Mouse (Mus musculus) brain, adult 2 months (tissue): Measurements from ENCODE around the gene Shc4.

Source experiments
- DNase-seq: peaks from one replicate; pipeline ENCODE4 v3.0.0; 2011; ENCODE audit warnings: low read depth, low spot score

Shc4 gene

DNA sequence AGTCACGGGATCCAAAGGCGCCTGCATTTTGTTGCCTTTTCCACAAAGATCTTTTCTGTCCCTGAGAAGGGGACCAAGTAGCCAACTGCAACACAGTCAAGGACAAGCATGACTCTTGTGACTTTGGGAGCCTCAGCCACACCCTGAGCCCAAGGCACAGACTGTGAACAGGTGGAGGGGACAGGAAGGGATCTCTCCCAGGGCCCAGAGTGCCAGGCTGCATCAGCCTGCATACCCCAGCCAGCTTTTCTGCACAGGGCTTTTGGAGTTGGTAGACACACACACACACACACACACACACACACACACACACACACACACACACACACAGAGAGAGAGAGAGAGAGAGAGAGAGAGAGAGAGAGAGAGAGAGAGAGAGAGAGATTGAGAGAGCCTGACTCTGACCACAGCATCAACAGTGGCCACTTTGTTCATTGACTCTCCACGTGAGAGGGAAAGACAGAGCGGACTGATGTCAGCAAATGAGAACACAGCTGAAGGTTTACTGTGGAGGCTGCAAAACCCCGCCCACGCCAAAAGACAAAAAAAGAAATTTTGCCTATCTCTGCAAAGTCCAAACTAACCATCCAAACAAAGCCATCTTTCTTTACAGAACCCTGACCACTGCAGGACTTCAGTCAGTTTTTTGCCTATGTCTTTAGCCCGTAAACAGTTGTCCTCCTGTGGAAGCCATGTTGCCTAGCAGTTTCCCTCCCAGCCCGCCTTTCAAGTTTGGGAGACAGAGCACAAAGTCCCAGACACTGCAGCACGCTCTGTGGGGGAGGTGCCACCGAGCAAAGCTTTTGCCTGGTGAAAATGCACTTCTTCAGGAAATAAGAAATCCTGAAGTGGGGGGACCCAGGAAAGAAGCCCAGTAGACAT lies 39.1 kb downstream of the Shc4 start:
- DNase-seq: peak; percentile 92

DNA sequence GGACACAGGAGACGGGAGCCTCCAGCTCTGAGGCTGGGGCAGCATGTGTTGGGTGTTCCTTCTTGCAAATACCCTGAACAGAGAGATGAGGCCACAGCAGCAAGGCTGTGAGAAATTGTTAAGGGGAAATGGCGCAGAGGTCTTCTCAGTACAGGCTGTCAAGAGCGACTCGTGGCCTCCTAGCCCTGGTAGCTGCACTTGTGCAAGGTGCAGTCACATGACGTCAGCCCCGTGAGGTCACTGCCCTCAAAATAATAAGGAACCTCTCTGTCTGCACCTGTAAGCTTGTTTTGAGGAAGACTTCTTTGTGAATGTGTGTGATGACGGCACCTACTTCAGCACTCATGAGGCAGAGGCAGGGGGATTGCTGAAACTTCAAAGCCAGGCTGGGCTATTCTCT lies 40.1 kb downstream of the Shc4 start:
- DNase-seq: peak; percentile 49

DNA sequence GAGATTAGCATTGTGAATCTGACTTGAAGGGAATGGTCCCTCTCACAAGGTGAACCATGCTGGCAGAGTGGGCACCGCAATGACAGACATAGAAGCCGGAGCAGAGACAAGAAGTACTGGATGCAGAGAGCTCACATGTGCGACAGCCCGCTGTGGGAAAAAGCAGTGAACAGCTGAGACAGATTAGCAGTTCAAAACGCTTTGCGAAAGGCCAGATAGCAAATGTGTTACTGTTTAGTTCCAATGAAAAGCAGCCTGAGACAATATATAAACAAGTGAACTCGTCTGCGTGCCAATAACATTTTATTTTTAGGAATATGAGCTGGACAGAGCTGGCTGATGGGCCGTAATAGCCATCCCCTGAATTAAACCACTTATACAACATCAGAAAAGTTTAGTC lies 42.1 kb downstream of the Shc4 start:
- DNase-seq: no peak

DNA sequence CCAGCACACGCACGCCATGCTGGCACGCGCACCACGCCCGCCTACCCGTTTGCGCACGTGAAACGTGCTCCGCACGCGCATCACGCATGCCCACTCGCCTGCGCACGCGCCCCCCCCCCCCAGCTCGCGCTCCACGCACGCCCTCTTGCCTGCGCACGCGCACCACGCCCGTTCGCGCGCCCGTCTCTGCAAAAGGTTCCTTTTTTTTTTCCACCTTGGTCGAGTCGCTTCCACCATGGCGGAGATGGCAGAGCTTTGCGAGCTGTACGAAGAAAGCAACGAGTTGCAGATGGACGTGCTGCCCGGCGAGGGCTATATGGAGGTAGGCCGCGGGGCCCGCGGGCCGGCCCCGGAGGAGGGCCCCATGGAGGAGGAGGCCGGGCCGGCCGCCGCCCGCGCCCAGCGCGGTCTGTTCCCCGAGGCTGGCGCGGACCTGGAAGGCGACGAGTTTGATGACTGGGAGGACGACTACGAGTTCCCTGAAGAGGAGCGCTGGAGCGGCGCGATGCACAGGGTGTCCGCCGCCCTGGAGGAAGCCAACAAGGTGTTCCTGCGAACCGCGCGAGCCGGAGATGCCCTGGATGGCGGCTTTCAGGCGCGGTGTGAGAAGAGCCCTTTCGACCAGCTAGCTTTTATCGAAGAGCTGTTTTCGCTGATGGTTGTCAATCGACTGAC lies 50.9 kb downstream of the Shc4 start, which contains the start of gene Eid1:
Gene Eid1 (plus strand): TSS at position 139 of the 675 bp plus-strand sequence.
- peak; percentile 97 for DNase-seq

DNA sequence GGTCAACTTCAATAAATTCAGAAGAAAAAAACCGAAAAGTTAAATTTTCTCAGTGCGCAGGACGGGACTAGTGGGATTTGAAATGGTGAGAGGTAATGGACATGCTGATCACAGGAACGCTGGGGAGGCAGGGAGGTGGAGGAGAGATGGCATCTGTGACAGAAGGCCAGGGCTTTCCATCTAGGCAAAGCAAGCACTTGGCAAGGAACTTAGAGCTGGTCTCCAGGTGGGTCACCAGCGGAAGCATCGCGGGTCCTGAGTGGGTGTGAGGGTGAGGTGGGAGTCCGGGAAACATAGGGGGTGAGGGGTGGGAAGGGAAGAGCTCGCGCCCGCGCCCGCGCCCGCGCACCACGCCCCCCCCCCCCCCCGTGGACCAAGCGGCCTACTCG lies 51.4 kb downstream of the Shc4 start:
- no peak for DNase-seq

DNA sequence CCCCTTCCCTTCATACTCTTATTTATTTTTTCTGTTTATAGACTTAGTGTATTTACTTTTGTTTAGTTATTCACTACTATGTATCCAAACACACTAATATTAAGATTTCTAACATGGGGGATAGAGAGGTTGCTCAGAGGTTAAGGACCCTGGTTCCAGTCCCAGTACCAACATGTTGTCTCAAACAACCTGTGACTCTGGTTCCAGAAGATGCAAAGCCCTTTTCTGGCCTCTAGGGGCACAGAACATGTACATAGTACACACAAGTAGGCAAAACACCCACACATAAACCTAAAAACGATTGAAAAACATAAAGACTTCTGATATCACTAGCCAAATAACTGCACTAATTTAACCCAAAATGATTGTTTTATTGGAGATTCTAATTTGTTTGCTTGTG lies 53.1 kb downstream of the Shc4 start:
- no peak for DNase-seq

DNA sequence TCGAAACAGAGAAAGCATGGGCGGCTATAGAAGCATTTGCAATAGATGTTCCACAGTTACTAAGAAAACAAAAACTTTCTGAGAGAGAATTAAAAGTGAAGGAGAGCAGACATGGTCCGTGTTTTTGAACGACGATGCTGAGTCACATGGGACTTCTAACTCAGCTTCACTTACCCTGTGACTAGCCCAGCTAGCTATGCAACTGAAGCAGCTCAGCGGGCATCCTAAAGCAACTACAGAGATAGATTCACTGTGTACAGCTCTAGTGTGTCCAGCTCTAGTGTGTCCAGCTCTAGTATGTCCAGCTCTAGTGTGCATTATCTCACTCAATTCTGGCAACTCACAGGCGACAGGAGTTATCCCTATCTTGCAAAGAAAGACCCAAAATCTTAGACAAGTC lies 56.2 kb downstream of the Shc4 start:
- DNase-seq: no peak

DNA sequence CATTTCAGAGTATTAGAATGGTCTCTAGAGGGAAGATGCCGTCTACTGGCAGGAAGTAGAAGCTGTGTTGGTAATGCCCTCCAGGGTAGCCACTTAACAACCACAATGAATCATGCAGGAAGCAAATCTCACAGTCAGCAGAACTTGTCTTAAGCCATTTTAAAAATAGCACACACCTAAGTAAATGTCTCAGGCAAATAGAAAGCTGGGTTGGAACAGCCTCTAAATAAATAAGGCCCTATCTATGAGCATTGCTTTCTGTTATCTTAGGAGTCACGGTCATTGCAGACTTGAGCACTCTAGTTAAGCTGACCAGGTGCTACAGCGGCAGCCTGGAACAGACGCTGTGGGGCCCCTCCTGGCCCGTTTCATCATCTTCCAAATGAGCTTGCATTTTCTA lies 56.8 kb downstream of the Shc4 start:
- peak; percentile 44 for DNase-seq

DNA sequence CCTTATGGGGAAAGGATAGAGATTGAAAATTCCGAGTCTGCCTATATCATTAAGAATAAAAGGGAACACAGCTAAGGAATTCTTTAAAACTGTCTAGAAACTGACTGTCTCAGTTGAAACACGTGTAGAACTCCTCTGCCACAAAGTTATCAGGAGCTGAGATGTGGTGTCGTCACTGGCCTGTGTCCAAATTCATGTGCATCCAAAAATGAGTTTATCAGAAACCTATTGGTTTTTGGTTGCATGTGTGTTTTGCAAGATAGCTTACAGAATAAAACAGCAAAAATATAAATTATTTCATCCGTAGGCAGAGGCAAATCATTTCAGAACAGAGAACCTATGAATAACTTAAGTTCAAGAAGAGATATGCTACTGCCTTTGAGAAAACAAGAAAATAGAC lies 57.3 kb downstream of the Shc4 start:
- no peak for DNase-seq

DNA sequence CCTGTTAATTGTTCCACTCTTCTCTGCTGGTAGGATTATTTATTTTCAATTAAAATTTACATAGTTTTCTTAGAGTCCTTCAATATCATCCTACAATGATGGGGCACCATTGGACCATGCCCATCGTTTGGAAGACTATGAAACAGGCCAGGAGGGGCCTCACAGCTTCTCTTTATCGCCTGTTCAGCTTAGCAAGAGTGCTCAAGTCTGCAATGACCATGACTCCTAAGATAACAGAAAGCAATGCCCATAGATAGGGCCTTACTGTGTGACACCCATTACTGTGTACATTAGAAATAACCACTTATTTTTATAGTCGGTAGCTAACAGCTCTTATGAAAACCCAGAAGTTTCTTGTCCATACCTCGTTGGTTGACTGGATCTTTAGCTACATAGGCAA lies 58.0 kb downstream of the Shc4 start:
- no peak for DNase-seq

DNA sequence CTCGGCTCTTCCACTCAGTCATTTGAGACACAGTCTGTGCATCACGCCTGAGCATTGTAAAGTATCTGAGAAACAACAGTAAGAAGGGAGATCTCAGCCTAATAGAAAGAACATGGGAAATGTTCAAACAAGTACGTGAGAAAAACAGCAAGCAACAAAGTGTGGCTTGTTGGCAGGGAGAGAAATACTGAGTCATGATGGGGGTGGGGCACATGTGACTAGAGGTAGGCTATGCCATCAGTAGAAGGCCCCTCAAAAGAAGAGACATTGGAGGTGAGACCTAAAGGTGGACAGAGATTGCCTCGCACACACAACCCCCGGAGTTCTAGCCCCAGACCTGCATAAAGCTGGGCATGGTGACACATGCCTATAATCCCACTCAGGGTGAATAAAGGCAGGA lies 58.7 kb downstream of the Shc4 start:
- no peak for DNase-seq

DNA sequence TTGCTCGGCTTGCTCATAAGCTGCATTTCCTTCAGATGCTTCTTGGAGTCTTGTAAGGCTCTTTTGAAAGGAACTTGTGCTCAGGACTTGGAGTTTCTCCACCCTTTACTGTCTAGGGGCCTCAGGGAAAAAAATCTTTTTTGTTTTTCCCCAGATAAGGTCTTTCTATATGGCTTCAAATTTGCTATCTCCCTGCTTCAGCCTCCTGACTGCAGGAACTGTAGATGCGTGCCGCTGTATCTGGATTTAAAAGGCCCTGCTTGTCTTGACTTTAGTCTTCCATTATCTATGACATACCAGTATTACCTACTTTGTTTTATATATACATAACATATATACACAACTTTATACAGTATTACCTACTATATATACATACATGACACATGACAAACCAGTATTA lies 61.4 kb downstream of the Shc4 start:
- no peak for DNase-seq

DNA sequence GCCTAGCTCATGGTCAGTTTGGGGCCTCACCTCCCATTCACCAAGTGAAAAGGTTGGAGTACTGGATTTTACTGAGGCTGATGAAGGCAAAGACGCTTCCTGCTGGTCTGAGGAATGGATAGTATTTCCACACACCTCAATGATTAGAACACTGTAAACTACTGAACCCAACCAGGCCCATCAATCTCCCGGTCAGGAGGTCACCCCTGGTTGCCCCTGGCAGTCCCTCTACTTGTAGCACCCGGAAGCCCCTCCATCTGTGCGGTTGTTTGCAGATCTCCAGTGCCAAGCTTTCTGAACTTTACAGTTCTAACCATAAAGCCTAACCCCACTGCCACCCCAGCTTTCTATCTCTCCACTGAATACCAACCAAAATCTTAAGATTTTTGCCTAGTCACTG lies 62.8 kb downstream of the Shc4 start:
- no peak for DNase-seq

DNA sequence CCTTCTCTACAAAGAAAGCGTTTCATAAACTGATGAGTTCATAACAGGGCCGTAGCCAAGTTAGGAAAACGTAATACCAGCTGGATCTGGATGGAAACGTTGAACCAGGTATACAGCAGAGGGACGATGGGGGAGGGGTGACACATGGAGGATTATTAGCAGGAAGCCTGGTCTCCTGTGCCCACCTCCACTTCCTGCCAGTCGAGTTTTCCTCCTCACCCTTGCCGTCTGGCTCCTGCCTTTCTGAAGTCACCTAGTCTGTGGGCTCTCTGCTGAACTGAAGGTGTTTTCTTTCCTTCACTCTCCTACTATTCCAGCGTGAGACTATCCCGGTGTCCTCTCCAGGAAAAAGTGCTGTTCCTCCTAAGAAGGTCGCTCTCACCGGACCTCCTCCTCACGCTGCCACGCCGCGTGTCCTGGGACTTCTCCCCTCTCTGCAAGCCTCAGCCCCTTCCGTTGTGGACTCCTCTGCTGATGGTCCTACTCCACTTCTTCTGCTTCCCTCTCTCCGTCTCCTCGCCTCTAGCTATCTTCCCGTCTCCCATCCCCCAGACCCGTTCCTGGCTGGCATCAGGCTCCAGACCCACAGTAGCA lies 63.3 kb downstream of the Shc4 start:
- no peak for DNase-seq

DNA sequence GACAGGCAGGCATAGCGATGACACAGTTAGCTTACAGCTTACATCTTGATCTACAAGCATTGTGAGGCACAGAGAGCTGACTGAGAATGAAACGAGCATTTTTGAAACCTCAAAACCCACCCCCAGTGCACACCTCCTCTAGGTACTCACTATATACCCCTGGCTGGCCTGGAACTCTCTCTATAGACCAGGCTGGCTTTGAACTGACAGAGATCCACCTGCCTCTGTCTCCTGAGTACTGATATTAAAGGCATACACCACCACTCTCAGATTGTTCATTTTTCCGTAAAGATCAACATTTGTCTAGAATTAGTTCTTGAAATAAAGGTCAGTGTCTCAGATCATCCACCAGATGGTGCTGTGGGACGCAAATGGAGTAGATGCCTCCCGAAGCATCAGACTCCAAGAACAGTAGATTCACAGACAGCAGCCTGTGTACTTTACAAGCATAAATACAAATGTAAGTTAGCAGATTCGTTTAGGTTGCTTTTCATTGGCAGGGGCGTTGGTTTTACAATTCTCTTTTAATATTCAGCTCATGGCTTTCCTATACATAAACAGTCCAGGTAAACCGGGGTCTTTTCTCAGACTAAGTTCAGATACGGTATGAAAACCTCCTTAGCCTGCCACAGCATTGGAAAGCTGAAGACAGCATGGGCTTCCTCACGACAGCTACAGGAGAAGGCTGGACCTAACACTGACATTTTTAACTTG lies 64.0 kb downstream of the Shc4 start:
- peak; percentile 91 for DNase-seq

DNA sequence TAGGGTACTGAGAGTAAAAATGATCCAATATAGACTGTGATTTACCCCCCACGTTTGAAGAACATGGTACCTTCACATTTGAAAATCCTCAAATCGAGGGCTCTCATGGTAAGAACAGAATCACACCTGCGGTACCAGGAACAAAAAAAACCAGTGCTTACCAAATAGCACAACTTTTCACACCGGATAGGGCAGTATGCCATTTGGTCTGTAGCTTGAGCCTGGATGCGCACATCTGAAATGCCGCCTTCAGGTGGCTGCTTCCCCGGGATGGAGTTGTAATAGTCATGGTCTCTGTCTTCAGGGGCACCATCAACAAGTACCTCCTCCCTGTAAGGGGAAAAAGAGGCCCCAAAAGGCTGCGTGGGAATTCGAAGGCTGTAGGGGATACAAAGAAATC lies 68.6 kb downstream of the Shc4 start:
- DNase-seq: no peak

DNA sequence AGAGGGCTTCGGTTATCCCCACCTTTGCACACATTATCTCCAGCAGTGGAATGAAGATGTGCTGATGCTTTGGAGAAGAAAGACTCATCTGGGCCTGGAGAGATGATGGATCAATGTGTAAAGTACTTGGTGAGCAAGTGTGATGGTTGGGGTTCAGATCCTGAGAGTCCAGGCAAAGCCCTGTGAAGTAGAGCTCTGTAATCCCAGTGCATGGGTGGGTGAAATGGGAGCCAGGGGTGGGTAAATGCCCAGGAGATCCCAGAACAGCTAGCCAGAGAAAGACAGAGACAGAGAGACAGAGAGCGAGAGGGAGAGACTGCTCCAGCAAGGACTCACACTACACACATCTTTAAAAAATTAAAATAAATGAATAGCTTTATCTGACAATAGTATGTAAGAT lies 70.7 kb downstream of the Shc4 start:
- no peak for DNase-seq

DNA sequence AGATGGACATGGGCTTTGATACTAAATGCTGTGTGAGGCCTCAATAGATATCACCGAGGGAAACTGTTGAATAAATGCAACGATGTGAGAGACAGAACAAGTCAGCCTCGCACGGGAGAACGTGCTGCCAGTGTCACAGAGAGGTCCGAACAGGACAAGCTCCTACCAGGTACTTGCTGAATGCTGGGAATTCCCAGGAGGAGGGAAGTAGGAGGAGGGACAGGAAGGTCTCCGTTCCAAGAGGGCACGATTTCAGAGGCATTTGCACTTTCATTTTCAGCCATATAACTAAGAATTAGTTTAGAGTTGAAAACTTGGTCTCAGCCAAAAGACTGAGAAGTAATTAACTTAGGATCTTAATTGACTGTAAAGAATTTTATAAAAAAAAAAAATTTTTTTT lies 72.4 kb downstream of the Shc4 start:
- no peak for DNase-seq

DNA sequence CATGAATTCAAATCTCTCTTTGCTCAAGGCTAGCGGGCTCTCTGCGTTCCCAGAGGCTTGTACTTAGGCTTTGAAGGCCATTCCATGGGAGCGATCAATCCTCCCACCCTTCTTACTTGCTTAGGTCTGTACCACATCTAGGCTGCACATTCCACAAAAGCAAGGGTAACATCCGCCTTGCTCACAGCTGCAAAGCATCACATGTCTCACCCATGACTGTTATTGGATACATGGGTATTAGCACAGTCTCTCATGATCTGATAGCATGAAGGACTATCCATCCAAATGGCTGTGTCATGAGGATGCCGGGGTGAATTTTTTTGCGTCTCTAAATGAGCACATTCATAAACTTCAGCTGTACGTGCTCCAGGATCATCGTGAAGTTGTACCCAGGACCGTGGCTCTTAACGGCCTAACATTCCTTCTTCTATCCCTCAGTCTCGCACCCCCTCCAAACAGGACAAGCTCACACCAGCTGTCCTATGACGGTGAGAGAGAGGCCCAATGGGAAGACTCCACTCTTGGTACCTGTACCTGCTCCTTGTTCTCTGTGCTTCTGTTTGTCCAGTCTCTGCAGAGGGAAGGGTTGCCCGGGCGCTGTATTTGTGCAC lies 73.1 kb downstream of the Shc4 start:
- DNase-seq: no peak

DNA sequence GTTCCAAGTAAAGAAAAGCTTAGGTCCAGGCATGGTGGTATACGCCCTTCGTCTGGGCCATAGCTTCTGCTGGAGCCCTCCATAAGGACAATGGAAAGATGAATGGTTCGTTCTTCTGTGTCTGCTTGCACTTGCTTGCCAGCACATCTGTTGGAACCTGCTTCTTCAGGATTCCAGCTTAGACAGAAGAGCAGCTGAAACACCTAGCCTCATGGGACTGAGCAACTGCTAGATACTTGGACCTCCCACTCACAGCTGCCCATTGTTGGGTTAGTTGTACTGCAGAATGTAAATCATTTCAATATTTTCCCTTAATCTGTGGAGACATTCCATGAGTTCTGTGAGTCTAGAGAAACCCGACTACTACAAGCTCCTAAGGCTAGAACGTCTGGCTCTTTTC lies 73.9 kb downstream of the Shc4 start:
- DNase-seq: no peak

DNA sequence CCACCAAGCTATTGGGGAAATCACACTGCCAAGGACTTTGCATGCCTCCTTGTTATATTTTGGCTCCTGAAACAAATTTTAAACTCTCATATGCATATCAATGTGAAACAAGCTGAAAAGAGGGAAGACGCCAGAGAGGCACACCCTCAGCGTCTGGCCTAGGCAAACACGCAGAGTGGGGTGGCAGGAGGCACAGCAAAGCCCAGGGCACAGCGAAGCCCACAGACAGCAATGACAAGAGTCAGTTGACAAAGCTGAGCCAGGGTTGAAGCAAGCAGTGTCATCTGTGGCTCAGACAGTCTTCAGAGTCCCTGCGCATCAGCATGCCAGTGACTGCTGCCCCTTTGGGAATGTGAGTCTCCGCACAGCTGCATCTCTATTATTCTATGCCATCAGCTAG lies 79.0 kb downstream of the Shc4 start:
- no peak for DNase-seq

DNA sequence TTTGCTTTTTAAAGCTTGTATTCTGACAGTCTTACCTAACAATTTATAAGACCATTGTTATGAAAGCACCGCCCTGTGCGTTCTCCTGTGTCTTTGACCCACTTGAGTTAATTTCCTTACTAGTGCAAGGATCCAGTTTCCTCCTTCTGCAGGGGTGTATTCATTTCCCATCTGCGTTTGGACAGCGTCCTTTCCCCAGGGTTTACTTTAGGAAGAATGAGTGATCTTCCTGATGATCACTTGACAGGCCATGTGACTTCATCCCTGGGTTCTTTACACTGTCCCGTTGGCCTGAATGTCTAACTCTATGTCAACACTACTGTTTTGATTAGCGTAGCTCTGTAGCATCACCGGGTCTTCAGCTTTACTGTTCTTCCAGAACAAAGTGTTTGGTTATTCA lies 86.6 kb downstream of the Shc4 start:
- DNase-seq: no peak
